Mouse (Mus musculus) CH12.LX (cell line): ENCODE data around the gene Sult5a1. TPM values are rescaled to one million over a fixed set of nuclear protein-coding genes. Genes with fewer than 3 reads are reported as not detected.

ENCODE experiments used
- DNase-seq: peaks from one replicate; pipeline ENCODE4 v3.0.0-alpha.2; 2013; ENCODE audit errors: extremely low read depth
- H3K27ac ChIP-seq: 2 replicates; pipeline ENCODE4 v1.5.1; 2012; ENCODE audit warnings: low read depth, mild to moderate bottlenecking, control low read depth, moderate library complexity; ENCODE audit not compliant: insufficient read depth
- H3K27me3 ChIP-seq: replicated peaks from 2 replicates; pipeline ENCODE3; 2012; ENCODE audit warnings: inconsistent platforms
- H3K36me3 ChIP-seq, 2 experiments: replicated peaks in 1 of 2; 2 replicates each; pipeline versions ENCODE3 to v1.6.1; 2012; ENCODE audit warnings: inconsistent platforms in 1 of 2, low read length in 1 of 2, mild to moderate bottlenecking in 1 of 2, mixed read lengths in 1 of 2, moderate library complexity in 1 of 2; ENCODE audit not compliant: control insufficient read depth in 1 of 2, insufficient read depth in 1 of 2
- H3K4me1 ChIP-seq, 2 experiments: 2 replicates each; pipeline ENCODE4 v1.6.1; 2012; ENCODE audit warnings: inconsistent platforms in 1 of 2, moderate library complexity in 1 of 2; ENCODE audit not compliant: insufficient read depth in 2 of 2, control insufficient read depth in 1 of 2
- H3K4me2 ChIP-seq: 2 replicates; pipeline ENCODE4 v1.6.1; 2012; ENCODE audit warnings: low read depth, mild to moderate bottlenecking, control low read depth; ENCODE audit not compliant: poor library complexity, insufficient read depth, severe bottlenecking
- H3K4me3 ChIP-seq, 3 experiments: fragments of 150-350 bp in 1 of 3; sonication (generic) in 1 of 3; replicated peaks in 1 of 3; 2 replicates each; pipeline versions ENCODE3 to v1.5.1; 2011 to 2012; ENCODE audit warnings: low read depth in 2 of 3, low read length in 2 of 3, mild to moderate bottlenecking in 2 of 3, moderate library complexity in 2 of 3, control low read depth in 1 of 3, improper control_type of control experiment in 1 of 3, inconsistent platforms in 1 of 3, mixed read lengths in 1 of 3; ENCODE audit not compliant: poor library complexity in 1 of 3
- H3K79me2 ChIP-seq: replicated peaks from 2 replicates; pipeline ENCODE4 v1.6.1; 2012; ENCODE audit warnings: mild to moderate bottlenecking, moderate library complexity; ENCODE audit not compliant: control insufficient read depth, poor library complexity, insufficient read depth, severe bottlenecking; ENCODE audit errors: extremely low read depth
- H3K9ac ChIP-seq: 2 replicates; pipeline ENCODE4 v1.6.1; 2012; ENCODE audit warnings: low read depth, mild to moderate bottlenecking, control low read depth, moderate library complexity; ENCODE audit not compliant: insufficient read depth
- H3K9me3 ChIP-seq: replicated peaks from 2 replicates; pipeline ENCODE3; 2012; ENCODE audit warnings: low read length, inconsistent platforms, mixed read lengths
- CHD2 ChIP-seq: IDR thresholded peaks from 2 replicates; pipeline ENCODE4 v1.6.1; 2011; ENCODE audit warnings: low read length, improper control_type of control experiment
- CTCF ChIP-seq, 2 experiments: IDR thresholded peaks in 1 of 2; conservative IDR thresholded peaks in 1 of 2; 2 replicates each; pipeline ENCODE4 v1.5.1; 2011 to 2012; ENCODE audit warnings: low read depth in 2 of 2, low read length in 2 of 2, improper control_type of control experiment in 1 of 2, inconsistent platforms in 1 of 2, mild to moderate bottlenecking in 1 of 2, moderate library complexity in 1 of 2
- ETS1 ChIP-seq: conservative IDR thresholded peaks from 2 replicates; pipeline ENCODE4 v1.6.1; 2012; ENCODE audit warnings: low read depth, mild to moderate bottlenecking, inconsistent platforms, low read length, improper control_type of control experiment, moderate library complexity
- GABPA ChIP-seq: IDR thresholded peaks from 2 replicates; pipeline ENCODE4 v1.6.1; 2012; ENCODE audit warnings: low read depth, low read length, improper control_type of control experiment, inconsistent platforms; ENCODE audit not compliant: insufficient replicate concordance
- IRF4 ChIP-seq: IDR thresholded peaks from 2 replicates; pipeline ENCODE4 v1.6.1; 2014; ENCODE audit warnings: low read depth, mild to moderate bottlenecking, inconsistent platforms, low read length, improper control_type of control experiment
- KAT2A ChIP-seq: IDR thresholded peaks from 2 replicates; pipeline ENCODE4 v1.6.1; 2012; ENCODE audit warnings: low read length, improper control_type of control experiment, inconsistent platforms; ENCODE audit not compliant: insufficient replicate concordance
- MAFK ChIP-seq: IDR thresholded peaks from 2 replicates; pipeline ENCODE4 v1.6.1; 2011; ENCODE audit warnings: low read length, improper control_type of control experiment; ENCODE audit not compliant: insufficient replicate concordance
- MAX ChIP-seq: IDR thresholded peaks from 2 replicates; pipeline ENCODE4 v1.6.1; 2011; ENCODE audit warnings: low read length, improper control_type of control experiment
- MAZ ChIP-seq: IDR thresholded peaks from 2 replicates; pipeline ENCODE4 v1.6.1; 2012; ENCODE audit warnings: low read depth, mild to moderate bottlenecking, inconsistent platforms, low read length, improper control_type of control experiment, moderate library complexity
- MXI1 ChIP-seq: IDR thresholded peaks from 2 replicates; pipeline ENCODE4 v1.6.1; 2011; ENCODE audit warnings: mild to moderate bottlenecking, low read depth, low read length, improper control_type of control experiment
- NELFE ChIP-seq: IDR thresholded peaks from 2 replicates; pipeline ENCODE4 v1.6.1; 2011; ENCODE audit warnings: low read depth, low read length, improper control_type of control experiment
- PAX5 ChIP-seq: IDR thresholded peaks from 2 replicates; pipeline ENCODE4 v1.6.1; 2012; ENCODE audit warnings: low read length, inconsistent platforms, mixed read lengths
- RAD21 ChIP-seq: IDR thresholded peaks from 2 replicates; pipeline ENCODE4 v1.6.1; 2011; ENCODE audit warnings: low read depth, mild to moderate bottlenecking, low read length, improper control_type of control experiment, moderate library complexity
- RCOR1 ChIP-seq: conservative IDR thresholded peaks from 2 replicates; pipeline ENCODE4 v1.6.1; 2012; ENCODE audit warnings: low read depth, mild to moderate bottlenecking, inconsistent platforms, low read length, improper control_type of control experiment
- TBP ChIP-seq: conservative IDR thresholded peaks from 2 replicates; pipeline ENCODE4 v1.6.1; 2011; ENCODE audit warnings: low read depth, low read length, improper control_type of control experiment
- TCF12 ChIP-seq: IDR thresholded peaks from 2 replicates; pipeline ENCODE4 v1.6.1; 2014; ENCODE audit warnings: low read depth, mild to moderate bottlenecking, inconsistent platforms, low read length, improper control_type of control experiment
- USF1 ChIP-seq: IDR thresholded peaks from 2 replicates; pipeline ENCODE4 v1.6.1; 2014; ENCODE audit warnings: low read depth, mild to moderate bottlenecking, inconsistent platforms, low read length, improper control_type of control experiment
- ZMIZ1 ChIP-seq: IDR thresholded peaks from 2 replicates; pipeline ENCODE4 v1.6.1; 2012; ENCODE audit warnings: low read depth, mild to moderate bottlenecking, inconsistent platforms, low read length, improper control_type of control experiment
- ZNF384 ChIP-seq: IDR thresholded peaks from 2 replicates; pipeline ENCODE4 v1.6.1; 2012; ENCODE audit warnings: low read depth, low read length, improper control_type of control experiment, inconsistent platforms
- dilution Hi-C: fragments of 300-500 bp; cut with MboI; formaldehyde crosslinking; loops from 2 replicates; pipeline ENCODE4 v1.14.3; 2020; ENCODE audit warnings: low sequenced_read_pairs; ENCODE audit not compliant: extremely low pct_unique_long_range_greater_than_20kb, extremely low pct_ligation_motif_present
- in situ Hi-C: fragments of 300-500 bp; cut with MboI; formaldehyde crosslinking; loops from 3 replicates; pipeline ENCODE4 v1.14.3; 2019; ENCODE audit warnings: low sequenced_read_pairs, low pct_ligation_motif_present, low pct_unique_long_range_greater_than_20kb, mixed read lengths
- polyA plus RNA-seq: library from polyadenylated mRNA; unstranded; fragments of >175 nt; gene quantifications from 2 replicates; pipeline ENCODE4 v1.2.1, GENCODE M21; 2012; ENCODE audit warnings: low read depth; ENCODE audit not compliant: insufficient read length
- total RNA-seq, 2 experiments: library from RNA; depleted of rRNA; stranded (reverse); fragments of 300-350 nt in 1 of 2; fragments of >200 nt in 1 of 2; gene quantifications; 2 replicates each; pipeline ENCODE4 v1.2.3; 2012 to 2014

Gene Sult5a1
- total and polyA plus RNA-seq, 3 experiments = 0.68 TPM; not detected in 2

DNA sequence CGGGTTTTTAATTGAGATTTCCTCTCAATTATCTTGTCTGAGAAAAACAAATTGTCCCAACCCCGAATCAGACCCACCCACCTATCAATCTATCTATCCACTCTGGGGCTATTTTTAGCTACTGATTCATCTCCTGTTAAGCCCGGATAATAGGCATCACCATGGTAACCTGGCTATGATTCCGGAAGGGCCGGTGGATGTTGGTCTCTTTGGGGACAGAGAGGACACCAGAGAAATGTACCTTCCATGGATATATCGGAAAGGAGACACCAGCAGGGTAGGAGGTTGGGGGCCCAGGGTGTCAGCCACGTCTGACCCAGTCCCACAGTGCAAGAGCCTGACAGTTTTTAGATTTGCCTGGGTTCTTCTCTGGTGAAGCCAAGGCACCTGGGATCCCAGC is 22.7 kb downstream of the Sult5a1 start:
- H3K4me3 ChIP-seq = no peak overlapping the region
- dilution Hi-C loops = no loop called here
- TF ChIP-seq GABPA (no peak), ETS1 (no peak), MAX (no peak), IRF4 (no peak)
- TF ChIP-seq, all 38 proteins: peak for 0
- in situ Hi-C loops = no loop called here
- H3K27ac ChIP-seq = no peak overlapping the region
- DNase-seq = no peak
- H3K9ac ChIP-seq = no peak overlapping the region
- H3K27me3 ChIP-seq = peaks cover 48% of the 10 kb centered on the region
- H3K79me2 ChIP-seq = no peaks in the 10 kb centered on the region
- H3K9me3 ChIP-seq = peaks cover 10% of the 10 kb centered on the region
- no peaks in the 10 kb centered on the region for H3K36me3 ChIP-seq
- peaks cover 0 to 6% of the 10 kb centered on the region in 2 experiments; a peak in 2 of 4 replicates for H3K4me1 ChIP-seq
- H3K4me2 ChIP-seq = no peak overlapping the region

DNA sequence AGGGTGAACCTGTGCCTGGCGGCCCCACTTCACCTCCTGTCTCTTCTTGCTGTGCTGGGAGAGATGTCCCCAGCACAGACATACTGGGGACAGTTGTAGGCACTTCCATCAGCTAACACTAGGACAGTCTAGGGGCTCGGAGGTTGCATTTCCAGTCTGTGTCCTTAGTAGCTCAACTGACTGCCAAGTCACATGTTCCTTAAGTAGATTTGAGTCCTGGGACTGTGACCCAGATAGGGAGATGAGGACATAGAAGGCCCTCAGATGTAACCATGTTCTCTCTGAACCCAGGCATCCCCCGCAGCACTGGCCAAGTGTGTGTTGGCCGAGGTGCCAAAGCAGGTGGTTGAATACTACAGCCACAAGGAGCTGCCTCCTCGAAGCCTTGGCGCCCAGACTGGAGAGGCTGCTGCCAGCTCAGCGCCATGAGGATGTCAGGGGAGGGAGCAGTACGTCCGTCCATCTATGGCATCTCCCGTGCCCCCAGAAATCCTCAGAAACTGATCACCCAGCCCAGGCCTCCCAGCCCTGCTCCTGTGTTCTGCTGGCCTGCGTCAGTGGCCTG is 23.9 kb downstream of the Sult5a1 start:
- dilution Hi-C loops = no loop called here
- H3K4me3 ChIP-seq = no peak overlapping the region
- DNase-seq = no peak
- no peak overlapping the region for H3K9ac ChIP-seq
- H3K4me2 ChIP-seq = no peak overlapping the region
- no peaks in the 10 kb centered on the region for H3K36me3 ChIP-seq
- no peak for TF ChIP-seq TCF12
- TF ChIP-seq MXI1 = no peak
- no peak for TF ChIP-seq NELFE
- no peak for TF ChIP-seq PAX5
- no peak for TF ChIP-seq USF1
- no peak for TF ChIP-seq CTCF (conservative IDR thresholded peaks at IDR 0.05 in 1 of 2, IDR thresholded peaks at IDR 0.05 in 1 of 2; ENCODE audit: low read depth in 2 of 2, low read length in 2 of 2)
- TF ChIP-seq KAT2A = no peak
- TF ChIP-seq MAZ = no peak
- no peak for TF ChIP-seq ZNF384
- TF ChIP-seq ZMIZ1 = no peak
- TF ChIP-seq RCOR1 = no peak
- no peak for TF ChIP-seq MAFK
- TF ChIP-seq RAD21 = no peak
- TF ChIP-seq CHD2 = no peak
- TF ChIP-seq TBP = no peak
- TF ChIP-seq, all 38 proteins: peak for 0
- H3K9me3 ChIP-seq = peaks cover 10% of the 10 kb centered on the region
- no peaks in the 10 kb centered on the region for H3K79me2 ChIP-seq
- H3K27me3 ChIP-seq = peaks cover 57% of the 10 kb centered on the region
- H3K27ac ChIP-seq = no peak overlapping the region
- in situ Hi-C loops = no loop called here
- H3K4me1 ChIP-seq = peaks cover 0 to 6% of the 10 kb centered on the region in 2 experiments; a peak in 2 of 4 replicates
